Comparison of ENCODE assay signal across 16 mouse cellular contexts in genomic region chr9:28825821-28826220, GRCm38 (mm10).
"Had no signal": no experiment of that assay in that cellular context is flagged by ENCODE, and none has a peak within 500 bp of the region (broad histone marks: within the 10 kb centered on the region; RNA-seq: fewer than 3 reads in every experiment).

No protein-coding gene starts in this region.

- H3K4me1 ChIP-seq: kidney, embryonic 15.5 days; liver, embryonic 15.5 days; midbrain, embryonic 13.5 days had no signal

- H3K27me3 ChIP-seq: kidney, embryonic 15.5 days; liver, embryonic 15.5 days; midbrain, embryonic 13.5 days had no signal

- H3K4me2 ChIP-seq: kidney, embryonic 15.5 days; liver, embryonic 11.5 days; liver, embryonic 15.5 days; midbrain, embryonic 13.5 days had no signal

- H3K36me3 ChIP-seq: kidney, embryonic 15.5 days; limb, embryonic 10.5 days; liver, embryonic 15.5 days; midbrain, embryonic 13.5 days had no signal

- DNase-seq: kidney, adult 2 months; kidney, postnatal 14 days; layer of hippocampus, postnatal 36 days; lung, adult 2 months; lung, postnatal 36 days; right cerebral cortex, postnatal 25 days; thymus, adult 18-20 months; thymus, postnatal 14 days had no signal

- ATAC-seq: intestine, embryonic 16.5 days; lung, postnatal 0 days; midbrain, embryonic 13.5 days had no signal

- H3K27ac ChIP-seq: kidney, embryonic 15.5 days; limb, embryonic 10.5 days; liver, embryonic 15.5 days; midbrain, embryonic 13.5 days; stomach, postnatal 0 days had no signal

- H3K9me3 ChIP-seq: kidney, embryonic 15.5 days; limb, embryonic 10.5 days; liver, embryonic 15.5 days; midbrain, embryonic 13.5 days had no signal

- H3K4me3 ChIP-seq: kidney, embryonic 15.5 days; limb, embryonic 10.5 days; liver, embryonic 15.5 days; midbrain, embryonic 13.5 days had no signal

- H3K9ac ChIP-seq: kidney, embryonic 15.5 days; liver, embryonic 15.5 days; midbrain, embryonic 13.5 days had no signal
